Mouse (Mus musculus): ENCODE results near the gene Otub2.

Gene Otub2

DNA sequence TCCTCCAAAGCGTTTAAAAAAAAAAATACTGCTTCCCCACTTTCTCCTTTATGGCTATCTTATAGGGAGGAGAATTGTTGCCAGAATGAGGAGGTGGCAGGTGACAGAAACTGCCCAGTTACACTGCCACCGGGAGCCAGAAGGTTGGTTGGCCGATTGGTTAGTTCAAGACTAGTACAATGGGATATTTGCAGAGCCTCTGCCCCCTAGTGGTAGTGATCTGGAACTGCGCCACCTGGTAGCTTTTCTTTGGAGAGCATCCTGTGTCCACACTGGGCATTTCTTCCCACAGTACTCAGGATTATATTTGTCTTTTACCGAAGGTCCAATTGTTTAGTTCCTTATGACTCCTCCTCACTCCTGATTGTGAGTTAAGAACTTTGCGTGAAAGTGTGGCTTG lies 16.8 kb upstream of the Otub2 start:
- no peak for DNase-seq (ENCODE audit: low read depth, low spot score)

GRCm38 (mm10) chr12:103373530-103374236 lies 14.8 kb upstream of the Otub2 start:
- no peak for DNase-seq (ENCODE audit: low read depth, low spot score)

DNA sequence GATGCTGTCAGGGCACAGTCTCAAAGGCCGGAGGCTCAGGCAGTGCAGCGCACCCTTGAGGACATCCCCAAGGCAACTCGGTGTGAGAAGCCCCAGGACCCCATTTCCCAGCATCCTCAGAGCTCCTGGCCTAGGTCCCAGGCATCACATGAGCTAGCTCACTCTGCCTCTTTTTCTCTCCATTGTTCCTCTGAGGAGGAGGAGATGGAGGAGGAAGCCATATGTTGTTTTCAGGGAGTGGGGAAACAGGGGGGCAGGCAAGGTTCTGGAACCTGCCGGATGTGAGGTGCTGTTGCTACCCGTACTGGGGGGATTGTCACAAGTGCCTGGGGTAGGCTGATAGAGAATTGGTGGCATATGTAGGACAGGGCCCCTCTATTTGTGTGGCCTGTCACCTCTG lies 12.4 kb upstream of the Otub2 start:
- DNase-seq (ENCODE audit: low read depth, low spot score) = no peak

DNA sequence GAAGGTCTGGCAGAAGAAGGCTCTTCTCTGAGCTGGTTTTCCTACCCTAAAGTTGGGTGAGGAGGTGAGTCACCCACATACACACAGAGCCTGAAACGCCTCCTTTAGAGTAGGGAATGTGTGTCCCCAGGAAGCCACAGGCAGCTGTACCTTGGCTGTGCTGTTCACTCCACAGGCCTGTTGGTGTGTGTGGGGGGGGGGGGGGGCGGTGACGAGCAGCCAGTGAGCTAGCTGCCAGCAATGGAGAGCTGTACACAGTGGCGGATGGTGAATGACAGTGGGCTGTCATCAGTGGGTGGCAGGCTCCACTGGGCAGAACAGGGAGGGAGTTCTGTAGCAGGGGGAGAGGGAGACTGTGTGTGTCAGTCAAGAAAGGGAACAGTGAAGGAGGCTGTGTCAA lies 11.7 kb upstream of the Otub2 start:
- DNase-seq (ENCODE audit: low read depth, low spot score) = no peak

- DNase-seq (ENCODE audit: low read depth, low spot score) = no peak
Measured at GRCm38 (mm10) chr12:103380226-103380625, 8.3 kb upstream of the Otub2 start.

DNA sequence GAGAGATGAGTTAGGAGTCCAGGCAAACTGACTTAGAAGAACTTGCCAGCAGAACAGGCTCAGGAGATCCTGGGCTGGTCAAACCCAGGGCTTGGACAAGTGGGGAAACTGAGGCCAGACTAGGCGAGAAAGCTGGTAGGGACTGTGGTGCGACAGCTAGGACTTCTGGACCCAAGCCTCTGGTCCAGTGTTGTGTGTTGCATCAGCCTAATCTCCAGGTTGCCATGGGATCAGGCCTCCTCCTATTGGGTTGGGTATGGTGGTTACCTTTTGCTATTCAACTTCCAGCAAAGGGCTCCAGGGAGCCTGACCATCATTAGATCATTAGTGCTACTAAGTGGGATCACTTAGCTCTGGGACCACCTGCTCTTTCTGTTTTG lies 856 bp downstream of the Otub2 start:
- no peak for DNase-seq (ENCODE audit: low read depth, low spot score)

- no peak for DNase-seq (ENCODE audit: low read depth, low spot score)
Measured at GRCm38 (mm10) chr12:103389982-103390381, 1.5 kb downstream of the Otub2 start.

DNA sequence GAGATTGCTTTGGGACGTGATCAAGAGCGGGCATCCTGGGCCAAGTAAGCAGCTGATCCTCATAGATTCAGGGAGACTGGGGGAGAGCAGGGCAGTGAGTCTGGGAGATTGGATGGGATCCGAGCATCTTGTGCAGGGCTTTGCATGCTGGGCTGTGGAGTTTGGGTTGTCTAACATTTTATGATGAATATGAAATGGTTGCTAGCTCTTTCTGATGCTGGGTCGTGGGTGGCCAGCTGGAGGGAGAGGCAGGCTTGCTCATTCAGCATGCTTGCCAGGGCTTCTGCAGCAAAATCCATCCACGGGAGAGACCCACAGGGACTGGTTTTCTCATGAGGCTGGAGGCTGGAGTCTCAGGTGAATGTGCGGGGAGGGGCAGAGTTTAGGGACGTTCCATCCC lies 2.6 kb downstream of the Otub2 start:
- DNase-seq (ENCODE audit: low read depth, low spot score) = no peak

GRCm38 (mm10) chr12:103393528-103393927 lies 5.0 kb downstream of the Otub2 start:
- no peak for DNase-seq (ENCODE audit: low read depth, low spot score)

DNA sequence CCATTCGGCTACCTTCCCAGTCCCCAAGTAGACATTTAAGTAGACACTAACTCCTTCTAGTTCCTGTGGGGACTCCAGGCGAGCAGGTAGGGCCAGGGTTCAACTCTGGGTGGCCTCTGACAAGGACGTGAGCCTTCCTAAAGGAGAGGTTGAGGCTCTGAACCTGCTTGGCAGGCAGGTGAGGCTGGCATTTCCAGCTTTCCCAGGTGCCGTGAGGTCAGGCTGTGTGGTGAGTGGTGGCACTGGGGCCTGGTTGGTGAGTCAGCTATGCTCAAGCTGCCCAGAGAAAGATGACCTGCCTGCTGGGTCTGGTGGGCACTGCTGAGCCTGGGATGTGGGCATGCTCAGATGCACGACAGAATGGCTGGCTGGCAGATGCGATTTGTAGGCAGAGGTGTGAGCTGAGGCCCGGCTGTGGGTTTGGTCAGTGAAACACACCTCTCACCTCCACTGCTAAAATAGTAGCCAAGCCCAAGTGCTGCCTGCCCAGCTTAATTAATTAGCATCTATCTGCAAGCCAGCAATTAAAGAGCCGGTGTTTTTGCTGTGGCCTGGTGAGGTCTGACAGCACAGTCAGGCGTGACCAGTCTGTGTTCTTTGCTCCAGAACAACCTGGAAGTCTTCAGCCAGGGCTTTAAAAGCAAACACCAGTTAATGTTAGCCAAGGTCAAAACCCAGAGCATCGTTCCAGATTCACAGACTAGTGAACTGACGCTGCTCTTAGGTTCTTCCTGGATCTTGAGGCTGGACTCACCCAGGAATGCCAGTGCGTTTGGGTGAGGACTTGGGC lies 7.2 kb downstream of the Otub2 start:
- DNase-seq (ENCODE audit: low read depth, low spot score) = no peak

- no peak for DNase-seq (ENCODE audit: low read depth, low spot score)
Measured at GRCm38 (mm10) chr12:103396751-103397150, 8.3 kb downstream of the Otub2 start.

DNA sequence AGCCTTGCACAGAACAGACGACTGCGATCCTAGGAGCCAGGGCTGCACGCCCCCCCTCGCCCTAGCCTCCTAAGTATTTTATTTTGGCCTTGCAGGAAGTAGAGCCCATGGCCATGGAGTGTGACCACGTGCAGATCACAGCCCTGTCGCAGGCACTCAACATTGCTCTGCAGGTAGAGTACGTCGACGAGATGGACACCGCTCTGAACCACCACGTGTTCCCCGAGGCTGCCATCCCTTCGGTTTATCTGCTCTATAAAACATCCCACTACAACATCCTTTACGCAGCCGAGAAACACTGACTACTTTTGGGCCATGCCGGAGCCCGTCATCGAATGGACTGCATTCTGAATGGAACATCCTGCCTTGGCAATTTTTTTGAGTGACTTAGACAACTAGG lies 15.6 kb downstream of the Otub2 start:
- DNase-seq (ENCODE audit: low read depth, low spot score) = no peak

DNA sequence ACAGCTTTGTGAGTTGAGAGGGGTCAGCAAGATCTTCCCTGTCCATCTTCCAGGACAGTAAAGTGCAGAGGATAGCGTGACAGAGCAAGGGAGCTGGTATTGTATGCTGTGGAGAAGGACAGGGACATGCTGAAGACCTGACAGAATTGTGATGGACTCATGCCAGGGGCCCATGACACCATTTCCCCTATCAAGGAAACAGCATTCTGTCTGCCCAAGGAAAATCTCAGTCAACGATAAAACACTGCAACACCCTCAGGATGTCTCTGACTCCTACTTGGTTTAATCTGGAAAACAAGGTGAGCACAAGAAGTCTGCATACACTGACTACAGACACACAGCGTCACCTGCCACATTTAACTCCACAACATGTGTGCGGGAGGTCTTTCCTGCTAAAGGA lies 19.2 kb downstream of the Otub2 start, which contains the start of gene 9330161L09Rik:
Gene 9330161L09Rik (minus strand): TSS at position 101 of the 400 bp plus-strand sequence.
- DNase-seq (ENCODE audit: low read depth, low spot score) = no peak

- no peak for DNase-seq (ENCODE audit: low read depth, low spot score)
Measured at GRCm38 (mm10) chr12:103408144-103408543, 19.7 kb downstream of the Otub2 start.

DNA sequence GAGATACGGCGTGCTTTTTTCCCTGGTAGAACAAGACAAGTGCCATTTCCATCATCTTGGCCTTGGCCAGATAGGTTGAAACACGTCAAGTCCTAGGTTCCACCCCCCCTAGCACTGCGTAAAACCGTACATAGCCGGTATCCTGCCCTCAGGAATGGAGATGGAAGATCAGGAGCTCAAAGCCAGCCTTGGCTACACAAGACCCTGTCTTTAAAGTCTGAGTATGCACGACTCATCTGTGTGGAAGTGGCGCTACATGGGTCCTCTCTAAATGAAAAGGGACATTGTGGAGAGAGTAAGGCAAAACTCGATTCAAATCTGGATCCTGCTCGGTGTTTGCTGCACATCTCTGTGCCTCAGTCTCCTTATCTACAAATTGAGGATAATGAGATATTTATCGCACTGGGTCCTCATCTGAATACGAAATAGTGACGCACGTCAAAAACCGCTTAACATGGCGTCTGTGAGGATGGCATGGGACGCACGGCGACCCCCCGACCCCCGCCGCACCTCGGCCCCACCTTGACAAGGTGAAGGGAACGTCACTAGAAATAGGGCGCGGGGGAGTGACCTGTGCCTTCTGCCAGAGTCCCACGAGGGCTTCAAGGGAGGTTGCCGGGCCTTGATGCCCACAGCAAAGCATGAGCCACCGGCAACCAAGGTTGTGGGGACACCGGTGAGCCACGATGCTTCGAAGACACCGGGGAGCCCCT lies 36.7 kb downstream of the Otub2 start:
- DNase-seq (ENCODE audit: low read depth, low spot score) = no peak

GRCm38 (mm10) chr12:103425729-103426470 lies 37.4 kb downstream of the Otub2 start, which contains the start of gene Ddx24:
TSS of gene Ddx24 (minus strand) at chr12:103425830.
- peak; percentile 97 for DNase-seq (ENCODE audit: low read depth, low spot score)

DNA sequence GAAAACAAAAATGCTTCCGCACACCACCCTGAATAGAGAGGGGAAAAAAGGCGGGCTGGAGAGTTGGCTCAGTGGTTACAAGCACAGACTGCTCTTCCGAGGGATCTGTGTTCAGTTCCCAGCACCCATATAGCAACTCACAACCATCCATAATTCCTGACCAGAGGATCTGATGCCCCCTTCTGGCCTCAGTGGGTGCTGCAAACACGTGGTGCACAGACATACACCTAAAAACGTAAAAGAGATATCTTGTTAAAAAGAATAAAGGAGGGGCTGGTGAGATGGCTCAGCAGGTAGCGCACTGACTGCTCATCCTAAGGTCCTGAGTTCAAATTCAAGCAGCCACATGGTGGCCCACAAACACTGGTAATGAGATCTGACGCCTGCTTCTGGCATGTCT lies 38.2 kb downstream of the Otub2 start:
- no peak for DNase-seq (ENCODE audit: low read depth, low spot score)

- DNase-seq (ENCODE audit: low read depth, low spot score) = no peak
Measured at GRCm38 (mm10) chr12:103433430-103433829, 44.9 kb downstream of the Otub2 start.

DNA sequence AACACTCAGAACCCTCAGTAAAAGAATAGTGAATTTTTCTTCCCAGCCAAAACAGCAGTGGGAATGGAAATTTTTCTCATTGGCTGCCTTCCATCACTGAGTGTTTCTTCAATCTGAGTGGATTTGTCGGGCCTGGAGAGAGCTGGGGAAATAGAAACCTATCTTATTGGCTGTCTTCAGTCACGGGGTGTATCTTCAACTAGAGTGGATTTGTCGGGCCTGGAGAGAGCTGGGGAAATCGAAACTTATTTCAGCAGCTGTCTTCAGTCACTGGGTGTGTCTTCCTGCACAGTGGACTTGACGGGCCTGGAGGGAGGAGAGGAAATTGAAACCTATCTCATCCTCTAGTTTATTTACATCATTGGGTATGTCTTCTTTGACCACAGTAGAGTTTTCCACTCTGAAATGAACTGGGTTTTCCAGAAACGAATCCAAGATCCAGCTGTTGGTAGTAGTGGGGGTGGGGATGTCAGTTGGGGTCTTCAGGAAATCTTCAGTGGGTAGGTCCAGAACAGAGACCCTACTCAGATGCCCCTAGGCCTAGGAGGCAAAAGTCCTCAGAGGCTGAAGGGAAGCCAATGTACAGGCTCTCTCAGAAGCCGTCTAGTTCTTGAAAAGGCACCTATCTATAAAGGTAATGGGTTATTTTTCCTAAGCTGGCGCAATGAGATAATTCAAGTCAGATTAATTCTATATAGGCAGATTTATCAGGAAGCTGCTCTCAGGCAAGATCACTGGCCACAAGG lies 45.7 kb downstream of the Otub2 start, which contains the start of gene Ifi27:
Gene Ifi27 (plus strand): TSS at position 226 of the 746 bp plus-strand sequence.
- DNase-seq (ENCODE audit: low read depth, low spot score) = peak; percentile 16

DNA sequence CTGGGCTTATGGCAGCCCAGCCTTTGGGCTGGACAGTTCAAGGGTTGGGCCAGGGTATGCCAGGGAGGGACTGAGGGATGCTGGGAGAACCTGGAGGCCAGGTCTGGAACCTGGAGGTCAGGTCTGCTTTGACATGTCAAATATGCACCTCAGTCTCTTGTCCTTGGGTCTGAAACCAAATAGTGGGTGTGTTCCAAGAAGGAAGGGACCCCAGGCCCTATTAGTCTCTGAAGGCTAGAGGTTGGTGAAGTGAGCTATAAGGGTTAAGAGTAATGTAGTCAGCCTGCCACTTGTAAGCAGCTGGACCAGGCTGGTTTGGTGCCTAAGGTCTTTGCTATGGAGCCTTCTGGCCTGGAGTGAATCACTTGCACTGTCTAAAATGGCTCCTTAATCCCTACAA lies 46.4 kb downstream of the Otub2 start:
- no peak for DNase-seq (ENCODE audit: low read depth, low spot score)

DNA sequence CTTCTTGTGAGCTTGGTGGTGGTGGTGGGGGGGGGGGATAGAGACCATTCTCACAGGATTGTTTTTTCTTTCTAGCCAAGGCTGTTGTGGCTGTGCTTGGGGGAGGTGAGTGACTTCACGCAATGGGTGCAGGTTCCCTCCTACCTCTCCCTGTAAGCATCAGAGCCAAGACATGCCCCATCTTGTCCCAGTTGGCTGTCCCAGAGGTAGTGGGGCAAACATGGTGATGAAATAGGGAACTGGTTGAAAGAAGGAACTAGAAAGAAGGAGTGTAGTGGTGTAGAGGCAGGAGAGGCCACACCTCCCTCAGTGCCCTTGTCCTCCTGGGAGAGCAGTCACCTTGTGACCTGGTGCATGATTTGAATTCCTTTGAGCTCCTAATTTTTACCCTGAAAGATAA lies 49.1 kb downstream of the Otub2 start:
- DNase-seq (ENCODE audit: low read depth, low spot score) = no peak
